Mouse (Mus musculus): ENCODE results near the gene Mpp6. TPM values are rescaled to one million over a fixed set of nuclear protein-coding genes. Genes with fewer than 3 reads are reported as not detected.
A peak's percentile ranks its signal among the peaks of the same experiment; 100 is the strongest.

Mpp6 gene
- total RNA-seq (2021): 100 to 1,000 TPM; 111 to 132 TPM
- long read RNA-seq, experiment 1, transcript Mpp6-205 (3 exons, 616 nt): minor isoform, 46 of 154 reads
- long read RNA-seq, experiment 1, transcript Mpp6-203 (14 exons, 2,222 nt): major isoform, 68 of 154 reads
- long read RNA-seq, experiment 1, transcript Mpp6-201 (14 exons, 1,896 nt): minor isoform, 5 of 154 reads
- long read RNA-seq, experiment 1, partial matches to known transcripts: 5 of 154 reads
- long read RNA-seq, experiment 1, other reads (novel, unspliced or antisense): 25 of 154 reads
- long read RNA-seq, experiment 2, transcript Mpp6-201 (14 exons, 1,896 nt): minor isoform, 12 of 189 reads
- long read RNA-seq, experiment 2, transcript Mpp6-202 (13 exons, 2,161 nt): minor isoform, 5 of 189 reads
- long read RNA-seq, experiment 2, transcript Mpp6-205 (3 exons, 616 nt): minor isoform, 48 of 189 reads
- long read RNA-seq, experiment 2, transcript Mpp6-203 (14 exons, 2,222 nt): major isoform, 85 of 189 reads
- long read RNA-seq, experiment 2, partial matches to known transcripts: 14 of 189 reads
- long read RNA-seq, experiment 2, other reads (novel, unspliced or antisense): 25 of 189 reads

DNA sequence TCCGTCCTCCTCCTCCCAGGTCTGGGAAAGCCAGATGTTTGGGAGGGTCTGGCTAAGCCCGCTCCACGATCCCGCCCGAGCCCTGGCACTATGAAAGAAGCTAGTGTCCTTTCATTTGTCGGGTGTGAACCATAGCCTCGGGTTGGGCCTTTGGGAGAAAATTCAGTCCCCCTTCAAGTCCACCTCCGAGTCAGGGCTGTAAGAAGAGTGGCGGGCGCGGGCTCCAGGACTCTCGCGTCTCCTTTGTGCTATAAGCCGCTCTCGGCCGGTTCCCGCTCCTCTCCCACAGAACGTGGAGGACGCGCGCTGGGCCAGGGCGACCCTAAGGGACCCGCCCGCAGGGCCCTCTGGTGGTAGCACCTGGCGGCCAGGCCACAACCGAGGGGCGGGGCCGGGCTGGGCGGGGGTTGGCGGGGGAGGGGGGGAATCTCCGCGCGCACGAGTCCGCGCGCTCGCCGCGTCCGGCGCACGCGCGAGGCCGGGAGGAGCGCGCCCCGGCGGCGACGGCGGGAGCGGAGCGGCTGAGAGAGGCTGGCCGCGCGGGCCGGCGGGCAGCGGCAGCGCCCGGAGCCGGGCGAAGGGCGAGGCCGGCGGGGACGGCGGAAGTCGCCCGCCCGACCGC is at the start of gene Mpp6:
TSS of gene Mpp6 (plus strand) at position 485 of the 622 bp plus-strand sequence.
- DNase-seq: peak; percentile 69 to 73
- intact Hi-C loops (cut with DNase I): loop anchor here (5.0 to 10.0 kb wide), 5 partner anchors 112 to 593 kb away; no protein-coding TSS in a partner anchor

DNA sequence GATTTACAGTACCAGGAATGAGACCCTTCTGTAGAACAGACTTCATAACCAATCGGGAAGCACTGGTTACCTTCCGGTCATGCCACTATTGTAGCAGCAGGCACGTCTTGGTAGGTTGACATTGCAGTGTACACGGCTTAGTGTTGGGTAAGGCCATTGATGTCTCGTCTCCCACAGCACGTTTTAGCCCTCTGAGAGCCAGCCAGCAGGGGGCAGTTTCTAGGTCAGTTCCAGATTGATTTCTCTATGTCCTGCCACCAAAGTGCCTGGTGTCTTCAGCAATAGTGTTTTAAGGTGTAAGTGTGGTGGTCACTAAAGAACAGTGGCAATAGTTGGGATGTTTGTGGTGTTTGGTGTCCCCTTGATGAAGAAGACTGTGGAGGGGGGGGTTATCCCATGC is 43.9 kb upstream of the Mpp6 start:
- DNase-seq: no peak

DNA sequence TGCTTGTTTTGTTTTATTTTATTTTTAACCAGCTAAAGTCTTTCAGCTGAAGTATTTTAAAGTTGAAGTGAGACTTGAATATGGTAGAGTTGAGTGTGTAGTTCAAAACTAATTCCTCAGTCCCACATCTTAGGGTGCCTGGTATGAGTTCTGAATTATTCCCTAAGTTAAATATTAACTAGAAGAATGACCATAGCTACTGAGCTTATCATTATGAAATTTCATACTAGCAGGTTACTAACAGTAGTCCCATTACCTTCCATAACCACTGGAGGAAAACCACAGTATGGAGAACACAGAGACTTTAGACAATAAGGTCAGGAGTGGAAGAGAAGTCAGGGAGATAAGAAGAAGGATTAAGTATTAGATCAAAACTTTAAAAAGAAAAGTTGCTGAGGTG is 41.6 kb upstream of the Mpp6 start:
- no peak for DNase-seq
- intact Hi-C loops (cut with DNase I): no loop called here

More for the DNA sequence above, 43.9 kb upstream of the Mpp6 start:
- intact Hi-C loops (cut with DNase I): no loop called here

DNA sequence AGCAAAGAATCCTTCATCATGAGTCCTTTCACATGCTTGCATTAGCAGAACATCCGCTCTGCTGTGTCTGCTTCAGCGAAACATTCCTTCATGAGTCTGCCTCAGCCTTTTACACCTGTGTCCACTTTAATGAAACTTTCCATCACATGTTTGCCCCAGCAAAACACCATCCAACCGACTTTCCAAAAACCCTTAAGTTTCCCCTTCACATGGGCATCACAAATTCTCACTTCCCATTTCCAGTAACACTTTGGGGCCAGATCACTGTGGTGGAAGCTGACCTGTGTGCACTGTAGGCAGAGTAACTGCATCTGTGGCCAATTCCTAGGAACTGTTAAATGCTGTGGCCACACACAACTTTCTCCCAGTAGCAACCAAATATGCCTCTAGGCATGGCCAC is 34.8 kb upstream of the Mpp6 start:
- DNase-seq: no peak
- intact Hi-C loops (cut with DNase I): no loop called here

DNA sequence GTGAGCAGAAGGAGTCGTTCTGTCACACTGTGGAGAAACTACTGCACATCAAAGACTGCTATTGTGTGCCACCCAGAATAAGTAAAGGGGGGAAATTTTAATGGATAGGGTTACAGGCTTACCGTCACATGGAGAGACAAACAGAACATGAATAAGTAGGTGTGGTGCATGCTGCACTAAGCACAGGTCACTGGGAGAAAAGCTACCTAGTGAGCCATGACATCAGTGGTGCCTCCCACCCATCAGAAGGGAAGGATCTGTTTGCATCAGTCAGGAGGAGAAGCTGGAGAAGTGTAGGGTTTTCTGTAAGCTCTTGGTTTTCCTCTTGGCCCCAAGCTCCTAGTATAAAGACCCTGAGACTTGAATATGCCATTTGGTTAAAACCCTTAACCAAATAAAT is 33.6 kb upstream of the Mpp6 start:
- DNase-seq: no peak
- intact Hi-C loops (cut with DNase I): no loop called here

DNA sequence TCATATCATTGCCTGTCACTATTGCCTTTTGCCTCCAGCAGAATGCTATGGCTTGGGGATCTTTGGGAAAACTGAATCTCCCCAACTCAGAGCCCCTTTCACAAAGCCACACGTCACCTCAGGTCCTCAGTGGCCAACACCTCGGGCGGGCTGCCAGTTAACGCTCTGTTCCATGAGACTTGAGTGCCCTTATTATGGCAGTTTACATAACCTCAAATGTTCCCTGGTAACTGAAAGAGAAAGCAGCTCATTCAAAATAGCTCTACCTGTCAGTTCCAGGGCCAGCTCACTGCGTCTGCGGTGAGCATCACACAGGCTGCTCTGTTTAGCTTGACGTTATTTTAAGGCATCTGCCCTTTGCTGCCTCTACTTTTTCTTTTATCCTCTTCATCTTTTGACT is 29.6 kb upstream of the Mpp6 start:
- intact Hi-C loops (cut with DNase I): no loop called here
- DNase-seq: no peak

DNA sequence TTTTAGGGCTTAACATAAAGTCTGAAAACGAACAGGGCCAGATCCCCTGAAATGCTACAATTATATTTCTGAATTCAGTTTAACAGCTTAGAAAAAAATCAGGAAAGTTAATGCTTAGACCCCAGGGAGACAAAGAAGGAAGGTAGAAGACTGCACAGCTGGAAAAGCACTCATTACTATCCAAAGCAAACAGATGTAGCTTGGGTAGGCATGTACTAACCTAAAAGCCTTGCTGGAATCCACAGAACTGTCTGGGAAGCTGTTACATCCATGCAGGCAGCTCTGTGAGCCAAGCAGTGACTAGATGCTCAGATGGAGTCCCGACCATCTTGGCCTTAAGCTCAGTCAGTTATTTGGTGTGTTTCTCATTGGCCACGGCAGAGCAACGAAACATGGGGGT is 24.8 kb upstream of the Mpp6 start:
- intact Hi-C loops (cut with DNase I): no loop called here
- DNase-seq: no peak

DNA sequence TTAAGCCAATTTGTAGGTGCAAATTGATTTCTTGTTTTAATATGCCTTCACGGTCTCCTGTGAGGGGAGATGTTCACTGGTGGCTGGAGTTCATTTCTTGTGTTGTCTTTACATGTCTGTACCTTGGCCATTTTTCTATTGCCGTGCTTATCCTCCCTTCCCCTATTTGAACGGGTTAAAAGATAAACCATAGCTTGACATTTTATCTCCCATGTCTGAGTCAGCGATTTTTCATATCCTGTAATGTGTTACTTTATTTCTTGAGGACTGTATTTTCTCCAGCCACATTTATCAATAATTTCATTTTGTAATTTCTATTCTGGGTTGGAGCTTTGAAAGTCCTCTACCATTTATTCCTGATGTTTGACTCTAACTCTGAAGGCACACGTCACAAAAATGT is 20.7 kb upstream of the Mpp6 start:
- intact Hi-C loops (cut with DNase I): no loop called here
- DNase-seq: no peak

DNA sequence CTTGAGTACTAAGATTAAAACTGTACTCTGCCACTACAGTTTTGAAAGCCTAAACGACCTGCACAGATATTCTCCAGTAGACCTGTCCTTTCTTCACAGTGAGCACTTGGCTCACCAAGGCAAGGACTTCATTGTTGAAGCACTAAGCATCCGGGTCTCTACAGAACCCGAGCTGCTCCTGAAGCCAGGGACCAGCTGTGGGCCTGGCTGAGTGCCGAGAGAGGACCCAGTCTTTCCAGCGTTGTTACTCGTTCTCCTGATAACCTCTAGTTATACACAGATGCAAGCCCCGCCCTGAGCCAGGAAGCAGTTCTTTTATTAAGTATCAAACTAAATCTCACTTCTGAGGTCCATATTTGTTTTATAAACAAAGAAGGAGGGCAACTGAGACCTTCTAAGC is 19.8 kb upstream of the Mpp6 start:
- intact Hi-C loops (cut with DNase I): no loop called here

DNA sequence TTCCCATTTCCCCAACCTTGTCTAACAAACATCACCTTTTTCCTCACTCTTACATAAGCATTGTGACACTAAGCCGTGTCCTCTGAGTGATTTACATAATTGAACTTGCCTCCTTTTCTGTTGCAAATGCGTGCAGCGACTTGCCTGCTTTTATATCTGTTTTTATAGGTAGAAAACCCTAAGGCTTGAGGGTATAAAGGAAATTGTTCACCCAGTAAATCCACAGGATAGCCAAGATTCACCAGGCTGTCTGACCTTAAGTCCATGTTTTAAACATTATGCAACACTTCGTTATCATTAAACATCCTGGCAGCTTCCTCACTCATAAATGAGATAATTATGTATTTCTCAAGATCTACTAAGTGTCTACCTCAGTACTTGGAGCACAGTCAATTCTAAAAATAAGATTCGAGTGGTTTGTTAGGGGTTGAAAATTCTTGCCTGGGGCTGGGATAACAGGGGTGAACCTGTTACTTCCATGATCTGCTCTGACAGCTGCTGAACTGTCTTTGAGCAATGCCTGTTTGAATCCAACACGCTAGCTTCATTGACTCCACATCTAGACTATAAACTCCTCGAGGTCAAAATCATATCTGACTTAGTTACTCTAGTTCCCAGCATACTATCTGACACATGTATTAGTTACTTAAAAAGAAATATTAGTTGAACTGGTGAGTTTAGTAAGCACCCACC is 18.4 kb upstream of the Mpp6 start:
- DNase-seq: no peak
- intact Hi-C loops (cut with DNase I): no loop called here

More for the DNA sequence above, 19.8 kb upstream of the Mpp6 start:
- no peak for DNase-seq

DNA sequence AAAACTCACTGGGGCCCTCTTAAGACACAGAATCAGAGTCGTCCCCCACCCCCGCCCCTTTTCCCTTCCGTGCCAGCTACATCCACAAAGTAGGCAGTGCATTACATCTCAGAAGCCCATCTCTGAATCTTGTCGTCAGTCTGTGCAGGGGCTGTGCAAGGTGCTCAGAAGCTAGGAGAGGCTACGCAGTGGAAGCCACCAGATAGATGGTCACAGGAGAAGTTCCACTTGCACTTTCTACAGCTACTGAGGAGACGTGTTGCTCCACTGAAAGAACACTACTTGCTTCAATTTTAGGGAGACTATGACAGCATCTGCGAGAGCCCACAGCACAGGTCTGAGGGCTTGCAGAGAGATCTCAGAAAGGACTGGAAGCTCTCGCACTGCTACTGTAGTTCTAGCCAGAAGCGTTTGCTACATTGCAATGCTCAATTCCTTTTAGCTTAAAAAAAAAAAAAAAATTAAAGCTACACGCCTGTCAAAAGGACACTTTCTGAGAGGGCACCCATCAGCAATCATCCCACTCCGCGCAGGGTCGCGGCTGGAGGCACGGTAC is 762 bp upstream of the Mpp6 start:
- DNase-seq: no peak
- intact Hi-C loops (cut with DNase I): loop anchor here (5.0 kb wide), 1 partner anchor 177 kb away; no protein-coding TSS in a partner anchor

DNA sequence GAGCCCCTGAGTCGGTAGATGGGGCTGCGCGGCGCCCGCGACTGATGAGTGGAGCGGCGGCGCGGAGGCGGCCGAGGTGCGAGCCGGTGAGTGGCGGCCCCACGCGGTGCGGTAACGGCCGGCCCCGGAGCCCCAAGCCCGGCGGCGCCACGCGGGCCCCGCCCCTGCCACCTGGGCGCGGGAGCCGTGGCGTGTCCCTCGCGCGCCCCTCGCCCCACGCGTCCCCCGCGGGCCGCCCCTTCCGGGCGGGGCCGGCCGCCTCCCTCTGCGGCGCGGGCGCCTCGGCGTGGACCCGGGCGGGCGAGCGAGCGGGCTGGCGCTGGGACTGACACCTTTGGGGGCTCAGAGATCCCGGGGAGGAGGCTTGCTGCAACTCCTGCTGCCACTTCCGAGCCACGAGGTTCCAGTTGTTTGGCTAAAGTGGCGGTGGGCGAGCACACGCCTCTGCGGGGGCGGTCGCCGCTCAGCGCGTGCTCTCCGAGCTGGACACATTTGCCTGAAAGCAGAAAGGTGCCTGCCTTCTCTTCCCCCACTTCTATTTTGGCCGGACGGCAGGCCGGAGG is 419 bp downstream of the Mpp6 start:
- no peak for DNase-seq
- intact Hi-C loops (cut with DNase I): loop anchor here (5.0 to 10.0 kb wide), 4 partner anchors 112 to 593 kb away; no protein-coding TSS in a partner anchor

DNA sequence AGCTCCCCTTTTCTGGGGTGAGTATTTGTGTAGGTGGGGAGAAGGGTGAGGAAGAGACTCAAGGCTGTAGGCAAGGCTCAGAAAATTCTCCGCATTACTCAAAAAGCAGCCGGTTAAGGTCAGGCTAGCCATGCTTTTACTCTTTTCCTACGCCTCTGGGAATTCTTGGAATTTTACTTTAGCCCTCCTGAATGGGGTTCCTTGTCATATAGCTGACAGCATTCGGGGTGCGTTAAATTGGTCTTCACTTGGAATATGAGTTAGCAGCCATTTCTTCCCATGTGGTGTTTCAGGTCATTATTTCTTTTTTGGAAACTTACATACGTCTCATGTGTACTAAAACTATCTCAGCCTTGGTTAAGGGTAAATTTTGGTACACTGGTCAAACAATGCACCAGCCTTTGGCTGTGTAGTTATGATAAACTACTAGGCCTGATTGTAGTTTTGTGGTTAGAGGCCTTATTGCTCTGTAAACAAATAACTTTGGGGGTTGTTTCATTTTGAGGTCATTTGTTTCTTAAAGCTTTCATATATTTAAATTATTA is 1.1 kb downstream of the Mpp6 start:
- intact Hi-C loops (cut with DNase I): loop anchor here (5.0 to 10.0 kb wide), 4 partner anchors 111 to 594 kb away; no protein-coding TSS in a partner anchor
- DNase-seq: no peak

DNA sequence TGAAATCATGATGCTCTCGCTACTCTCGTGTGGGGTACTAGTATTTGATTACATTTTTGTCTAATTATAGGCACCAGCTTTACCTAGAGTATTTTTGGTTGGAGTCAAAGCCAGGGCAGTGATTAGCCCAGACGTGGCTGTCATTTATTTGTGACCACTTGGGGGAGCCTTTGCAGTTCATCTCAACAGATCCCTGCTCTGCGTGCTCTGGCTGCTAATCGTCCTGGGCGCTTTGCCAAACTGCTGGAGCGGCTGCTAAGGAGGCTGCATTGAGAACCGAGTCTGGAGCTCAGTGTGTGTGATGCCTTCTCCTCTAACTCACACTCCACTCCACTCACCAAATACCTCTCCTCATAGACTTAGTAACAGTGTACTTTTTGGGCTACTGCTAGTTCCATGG is 2.7 kb downstream of the Mpp6 start:
- DNase-seq: peak; percentile 88 to 95
- intact Hi-C loops (cut with DNase I): loop anchor here (1.0 to 10.0 kb wide), 5 partner anchors 68 to 595 kb away; no protein-coding TSS in a partner anchor

DNA sequence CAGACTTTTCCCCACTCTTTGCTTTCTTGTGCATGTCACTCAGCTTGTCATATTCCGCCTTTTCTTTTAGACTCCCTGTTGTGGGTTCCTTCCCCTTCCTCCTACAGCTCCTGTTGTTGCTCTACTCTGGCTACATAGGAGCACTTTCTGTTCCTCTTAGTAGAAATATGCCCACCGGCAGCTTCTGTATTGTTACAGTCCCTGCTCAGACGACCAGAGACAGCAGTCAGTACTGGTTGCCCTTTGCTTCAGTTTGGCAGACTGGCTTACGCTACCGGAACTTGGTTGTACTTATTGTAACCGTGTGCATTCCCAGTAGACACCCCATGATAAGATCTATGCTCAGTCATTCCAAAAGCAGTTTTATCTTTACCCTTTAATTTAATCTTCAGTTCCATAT is 4.2 kb downstream of the Mpp6 start:
- DNase-seq: no peak
- intact Hi-C loops (cut with DNase I): loop anchor here (5.0 to 10.0 kb wide), 4 partner anchors 108 to 597 kb away; no protein-coding TSS in a partner anchor

DNA sequence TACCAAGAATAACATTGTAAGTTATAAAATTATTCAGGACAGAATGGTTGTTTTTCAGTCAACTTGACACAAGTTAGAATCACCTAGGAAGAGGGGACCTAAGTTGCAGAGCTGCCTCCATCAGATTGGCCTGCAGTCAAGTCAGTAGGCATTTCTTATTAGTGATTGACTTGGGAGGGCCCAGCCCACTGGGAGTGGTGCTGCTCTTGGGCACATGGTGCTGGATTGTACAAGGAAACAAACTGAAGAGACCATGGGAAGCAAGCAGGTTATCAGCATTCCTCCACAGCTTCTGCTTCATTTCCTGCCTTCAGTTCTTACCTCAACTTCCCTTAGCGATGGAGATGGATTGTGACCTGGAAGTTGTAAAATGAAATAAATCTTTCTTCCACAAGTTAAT is 10.9 kb downstream of the Mpp6 start:
- no peak for DNase-seq
- intact Hi-C loops (cut with DNase I): no loop called here

DNA sequence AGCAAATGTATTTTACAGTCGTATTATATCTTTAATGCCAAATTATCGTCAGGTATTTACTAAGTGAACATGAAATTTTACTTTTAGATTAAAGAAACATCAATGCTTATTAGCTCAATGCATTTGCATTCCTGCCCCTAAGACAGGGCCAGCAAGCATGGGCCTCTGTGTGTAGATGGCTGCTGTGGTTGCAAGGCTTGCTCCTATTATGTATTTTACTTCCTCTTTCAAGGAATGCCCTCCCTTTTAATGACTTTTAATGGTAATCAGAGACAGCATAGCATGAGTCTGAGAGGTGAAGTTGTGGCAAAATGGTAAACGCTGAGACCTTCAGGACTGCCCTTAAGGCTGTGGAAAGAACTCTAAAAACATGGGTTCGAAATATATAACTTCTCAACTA is 12.8 kb downstream of the Mpp6 start:
- DNase-seq: no peak
- intact Hi-C loops (cut with DNase I): no loop called here

DNA sequence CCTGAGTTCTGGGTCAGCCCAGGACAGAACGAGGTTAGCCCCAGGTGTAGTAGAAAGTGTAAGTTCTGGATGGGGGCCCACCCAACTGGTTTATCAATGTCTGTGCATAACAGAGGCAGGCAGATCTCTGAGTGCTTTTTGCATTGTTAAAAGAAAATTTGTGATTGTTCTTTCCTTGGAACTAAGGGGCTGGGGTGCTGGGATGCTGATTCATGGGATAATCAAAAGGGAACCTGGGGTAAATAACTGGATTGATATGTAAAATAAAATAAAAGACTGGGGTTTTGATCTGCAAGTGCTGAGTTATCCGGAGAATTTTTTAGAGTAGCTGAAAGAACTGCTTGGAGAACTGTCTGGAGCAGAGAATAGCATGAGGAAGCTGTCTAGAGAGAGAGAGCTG is 14.2 kb downstream of the Mpp6 start:
- no peak for DNase-seq
- intact Hi-C loops (cut with DNase I): no loop called here

DNA sequence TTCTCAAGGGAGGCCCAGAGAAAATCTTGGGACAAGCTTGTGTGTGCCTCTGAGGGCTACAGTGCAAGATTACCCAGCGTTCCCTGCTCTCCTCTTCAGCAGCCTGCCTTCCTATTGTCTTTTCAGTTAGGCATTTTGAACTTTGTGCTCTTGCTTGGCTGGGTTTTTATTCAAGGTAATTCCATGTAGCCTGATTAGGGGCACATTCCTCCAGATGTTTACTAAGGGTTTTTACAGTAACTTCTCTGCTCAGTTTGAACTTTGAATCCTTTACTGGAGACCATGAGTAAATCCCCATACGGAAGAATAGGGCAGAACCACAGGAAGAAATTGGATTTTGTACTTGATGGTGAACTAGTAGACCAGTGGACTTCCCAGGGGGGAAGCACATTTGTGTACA is 16.3 kb downstream of the Mpp6 start:
- intact Hi-C loops (cut with DNase I): no loop called here
- DNase-seq: no peak

DNA sequence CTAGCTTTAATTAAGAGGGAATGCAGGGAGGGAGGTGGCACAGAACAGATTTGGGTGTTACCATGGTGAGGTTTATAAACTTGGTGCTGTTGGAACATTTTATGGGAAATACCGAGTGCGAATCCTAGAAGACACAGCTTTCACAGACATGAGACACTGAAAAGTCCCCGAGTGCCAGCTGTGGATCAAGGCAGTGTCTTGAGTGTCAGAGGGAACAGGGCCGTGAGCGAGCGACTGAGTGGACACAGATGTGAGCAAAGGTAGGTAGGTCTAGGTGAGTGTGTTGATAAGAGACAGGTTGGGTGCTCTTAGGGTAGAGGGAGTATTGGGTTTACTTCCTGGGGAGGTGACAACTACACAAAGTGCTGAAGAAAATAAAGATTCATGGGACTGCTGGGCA is 17.5 kb downstream of the Mpp6 start:
- intact Hi-C loops (cut with DNase I): no loop called here

More for the DNA sequence above, 17.5 kb downstream of the Mpp6 start:
- DNase-seq: no peak

All from gastrocnemius, postnatal 36 days (tissue).